Mouse (Mus musculus) spleen, adult 18-20 months (tissue): ENCODE results near the gene Golga2.

Experiments used
- DNase-seq, 2 experiments: peaks; one replicate each; pipeline ENCODE4 v3.0.0; 2022; ENCODE audit warnings: mixed read lengths in 2 of 2

The Golga2 gene

GRCm38 (mm10) chr2:32344598-32345321, 57.6 kb downstream of the Golga2 start:
- no peak for DNase-seq

GRCm38 (mm10) chr2:32347019-32347418, 59.8 kb downstream of the Golga2 start:
- DNase-seq: no peak

- no peak for DNase-seq
Measured at GRCm38 (mm10) chr2:32348311-32348710, 61.1 kb downstream of the Golga2 start.

DNA sequence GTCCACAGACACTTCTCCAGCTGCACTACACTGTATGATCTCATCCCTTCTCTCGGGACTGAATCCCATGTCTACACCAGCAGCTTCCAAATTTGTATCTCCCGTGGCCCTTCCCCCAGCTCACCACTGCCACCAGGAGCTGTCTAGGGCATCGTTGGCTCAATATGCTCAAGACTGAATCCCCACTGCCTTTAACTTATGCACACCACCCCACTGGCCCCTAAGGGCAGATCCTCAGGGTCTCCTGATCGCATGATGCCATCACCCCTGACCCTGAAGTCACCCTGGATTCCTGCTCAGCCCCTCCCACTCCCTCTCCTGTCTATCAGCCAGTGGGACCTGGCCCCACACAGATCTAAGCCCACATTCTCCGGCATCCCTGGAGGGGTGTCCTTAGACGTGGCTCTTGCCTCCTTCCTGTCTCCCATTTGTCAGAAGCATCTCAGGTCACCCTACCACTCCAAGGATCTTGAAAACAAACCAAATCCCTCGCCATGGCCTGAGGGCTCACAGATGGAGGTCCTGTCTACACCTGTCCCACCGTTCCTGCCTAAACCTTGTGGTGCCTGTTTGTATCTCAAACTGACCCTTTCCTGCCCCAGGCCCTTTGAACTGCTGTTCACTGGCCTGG, 62.6 kb downstream of the Golga2 start:
- DNase-seq: no peak

DNA sequence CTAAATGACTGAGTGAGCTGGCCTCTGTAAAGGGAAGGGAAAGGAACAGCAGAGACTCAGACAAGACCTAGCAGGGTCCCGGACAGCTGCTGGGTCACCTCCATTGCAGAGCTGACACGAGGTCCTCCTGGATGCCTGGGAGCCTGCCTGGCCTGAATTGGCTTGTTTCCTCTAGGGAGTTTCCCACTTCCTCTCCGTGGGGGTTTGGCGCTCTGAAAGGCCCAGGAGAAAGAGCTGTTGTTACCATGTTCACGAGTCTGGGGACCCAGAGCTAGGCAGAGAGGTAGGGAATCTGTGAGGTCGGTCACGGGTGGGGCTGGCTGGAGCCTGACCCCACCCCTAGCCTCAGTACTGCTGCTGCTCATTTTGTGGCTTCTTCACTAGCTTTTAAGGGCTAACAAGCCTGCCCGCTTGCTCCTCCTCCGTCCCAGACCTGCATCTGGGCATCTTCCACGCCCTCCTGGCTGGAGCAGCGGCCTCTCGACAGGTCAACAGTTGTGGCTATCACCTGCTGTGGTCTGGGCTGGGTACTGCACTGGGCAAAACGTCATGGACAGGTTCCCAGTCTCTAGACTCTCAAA, 63.4 kb downstream of the Golga2 start:
- DNase-seq: no peak

DNA sequence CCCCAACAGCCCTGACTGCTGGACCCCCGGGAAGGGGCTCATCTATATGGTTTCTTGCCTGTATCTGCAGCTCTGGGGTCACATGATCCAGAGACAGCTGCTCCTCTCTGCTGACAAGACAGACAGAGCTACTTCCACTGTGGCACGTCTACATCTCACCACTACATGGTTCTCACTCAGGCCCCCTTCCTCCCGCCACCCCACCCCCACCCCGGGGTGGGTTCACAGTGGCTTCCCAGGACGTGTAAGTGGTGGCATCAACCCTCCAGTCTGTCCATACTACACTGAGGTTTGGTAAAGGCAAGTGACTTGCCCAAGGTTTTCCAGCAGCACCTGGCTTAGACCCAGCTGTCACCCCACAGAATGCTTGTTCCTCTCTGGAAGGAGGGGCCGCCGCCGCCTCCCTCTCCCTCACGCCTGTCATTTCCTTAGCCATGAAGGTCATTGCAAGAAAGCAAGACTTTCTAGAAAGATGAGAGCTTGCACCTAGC, 64.3 kb downstream of the Golga2 start:
- no peak for DNase-seq

- DNase-seq: peak in 1 of 2 experiments; percentile 12
Measured at GRCm38 (mm10) chr2:32352151-32353006, 65.2 kb downstream of the Golga2 start, which contains the start of gene Ciz1. Ciz1 (plus strand) TSS chr2:32352327.

DNA sequence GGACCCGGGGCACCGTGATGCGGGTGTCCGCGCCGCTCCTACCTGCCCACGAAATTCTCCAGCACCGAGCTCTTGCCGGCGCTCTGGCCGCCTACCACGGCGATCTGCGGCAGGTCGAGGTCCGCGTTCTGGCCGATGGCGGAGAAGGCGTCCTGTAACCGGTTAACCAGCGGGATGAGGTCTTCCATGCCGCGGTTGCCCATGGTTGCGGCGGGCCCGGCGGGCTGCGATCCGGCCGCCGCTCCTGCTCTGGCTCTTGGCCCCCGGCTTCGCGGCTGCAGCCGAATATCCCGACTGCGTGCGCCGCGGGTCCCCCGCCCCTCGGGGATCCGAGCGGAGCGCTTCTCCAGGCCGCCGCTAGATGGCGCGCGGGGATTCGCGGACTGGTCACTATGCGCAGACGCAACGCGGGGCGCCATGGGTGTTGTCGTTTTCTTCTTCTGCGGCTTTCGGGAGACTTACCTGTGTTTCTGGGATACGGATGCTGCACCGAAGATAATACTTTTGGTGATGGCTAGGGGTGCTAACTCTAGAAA, 65.9 kb downstream of the Golga2 start, which contains the start of gene Dnm1:
Gene Dnm1 (minus strand): TSS at position 332 of the 536 bp plus-strand sequence.
- peak; percentile 70 to 89 for DNase-seq

GRCm38 (mm10) chr2:32353836-32354235, 66.7 kb downstream of the Golga2 start:
- DNase-seq: no peak

- no peak for DNase-seq
Measured at GRCm38 (mm10) chr2:32354336-32354895, 67.2 kb downstream of the Golga2 start.

GRCm38 (mm10) chr2:32356216-32356615, 69.0 kb downstream of the Golga2 start:
- DNase-seq: no peak
